Mouse (Mus musculus): ENCODE measurements around the gene Trdn.

- no peak for TF ChIP-seq CTCF (IDR thresholded peaks at IDR 0.05; ENCODE audit: insufficient read depth, low read depth, low read length)
- no peak for TF ChIP-seq POLR2A (IDR thresholded peaks at IDR 0.05; ENCODE audit: insufficient read depth, low read depth, low read length)
Measured at GRCm38 (mm10) chr10:33370534-33370933, 290.2 kb downstream of the Trdn start.

All from olfactory bulb, adult 2 months (tissue).